Mouse (Mus musculus) cortical plate, adult 2 months (tissue): Measurements from ENCODE around the gene Arhgap15. TPM values are rescaled to one million over a fixed set of nuclear protein-coding genes. Genes with fewer than 3 reads are reported as not detected.
A peak's percentile ranks its signal among the peaks of the same experiment; 100 is the strongest.

Source experiments
- H3K27ac ChIP-seq: fragments of 200-500 bp; 2 replicates; pipeline ENCODE4 v1.5.1; 2012; ENCODE audit warnings: low read length, control low read depth, inconsistent platforms; ENCODE audit not compliant: insufficient read depth
- H3K4me1 ChIP-seq: fragments of 200-500 bp; 2 replicates; pipeline ENCODE4 v1.6.1; 2011; ENCODE audit warnings: low read length; ENCODE audit not compliant: control insufficient read depth, insufficient read depth
- H3K4me3 ChIP-seq: fragments of 200-500 bp; 2 replicates; pipeline ENCODE4 v1.5.1; 2011; ENCODE audit warnings: mild to moderate bottlenecking, low read length, control low read depth; ENCODE audit not compliant: insufficient read depth
- CTCF ChIP-seq: fragments of 200-500 bp; IDR thresholded peaks from 2 replicates; pipeline ENCODE4 v1.5.1; 2011; ENCODE audit warnings: mild to moderate bottlenecking, control low read depth, low read length; ENCODE audit not compliant: insufficient read depth; ENCODE audit errors: extremely low read depth
- POLR2A ChIP-seq: fragments of 200-500 bp; IDR thresholded peaks from 2 replicates; pipeline ENCODE4 v1.6.1; 2011; ENCODE audit warnings: mild to moderate bottlenecking, low read length, control low read depth; ENCODE audit not compliant: insufficient read depth; ENCODE audit errors: extremely low read depth
- polyA plus RNA-seq: library from polyadenylated mRNA; depleted of rRNA; stranded (reverse); fragments of >200 nt; gene quantifications from 2 replicates; pipeline ENCODE4 v1.2.3, GENCODE M21; 2012

Arhgap15 gene
- polyA plus RNA-seq, 1 experiment: 8.9 TPM

- no peak overlapping the region for H3K27ac ChIP-seq
- no peak for TF ChIP-seq POLR2A
- no peak for TF ChIP-seq CTCF
- H3K4me1 ChIP-seq: peaks cover 5% of the 10 kb centered on the region
- H3K4me3 ChIP-seq: no peak overlapping the region
Measured at GRCm38 (mm10) chr2:44380225-44380624, 631.6 kb downstream of the Arhgap15 start.

DNA sequence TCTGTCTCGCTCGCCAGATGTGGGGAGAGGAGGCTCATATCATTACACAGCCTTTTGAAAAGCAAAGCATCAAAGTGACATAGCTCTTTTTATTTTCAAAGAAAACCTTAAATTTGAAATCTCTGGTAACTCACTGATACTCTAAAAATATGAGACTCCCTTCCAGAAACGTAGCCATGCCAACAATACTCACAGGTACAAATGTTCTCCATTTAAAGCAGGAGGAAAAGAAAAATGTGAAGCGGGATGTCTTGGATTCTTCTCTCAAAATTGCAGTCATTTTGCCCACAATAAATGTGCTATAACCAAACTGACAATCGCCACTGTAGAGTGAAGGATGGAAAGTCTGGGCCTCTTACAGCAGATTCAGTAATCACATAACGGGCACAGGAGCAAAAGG is 635.9 kb downstream of the Arhgap15 start:
- TF ChIP-seq CTCF (no peak), POLR2A (no peak)
- peaks cover 5% of the 10 kb centered on the region for H3K4me1 ChIP-seq
- H3K4me3 ChIP-seq: no peak overlapping the region
- peak overlapping the region; percentile 84; the same call in 1 of the 2 replicates for H3K27ac ChIP-seq

- Histone ChIP-seq H3K27ac (no peak overlapping the region), H3K4me1 (peaks cover 3% of the 10 kb centered on the region), H3K4me3 (no peak overlapping the region)
- TF ChIP-seq CTCF: no peak
- TF ChIP-seq POLR2A: no peak
Measured at GRCm38 (mm10) chr2:44389556-44389955, 640.9 kb downstream of the Arhgap15 start.

DNA sequence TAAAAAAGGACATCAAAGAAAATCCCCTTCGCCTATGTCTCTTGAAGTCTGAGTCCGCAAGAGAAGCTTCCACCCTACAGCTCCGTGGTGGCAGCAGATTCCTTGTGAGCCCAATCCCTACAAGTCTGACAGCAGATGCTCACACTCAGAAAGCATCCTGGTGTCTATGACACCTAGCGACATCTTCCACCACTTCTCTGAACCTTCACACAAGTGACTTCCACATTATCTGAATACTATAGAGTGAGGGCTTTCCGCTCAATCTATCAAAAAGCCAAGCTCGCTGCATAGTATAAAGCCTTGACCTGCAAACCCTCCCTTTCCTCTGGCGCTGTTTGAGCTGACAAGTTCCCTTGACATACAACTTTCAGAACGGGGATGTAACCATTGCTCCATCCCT is 645.2 kb downstream of the Arhgap15 start:
- Histone ChIP-seq H3K27ac (no peak overlapping the region), H3K4me3 (no peak overlapping the region), H3K4me1 (no peaks in the 10 kb centered on the region)
- no peak for TF ChIP-seq CTCF
- no peak for TF ChIP-seq POLR2A

DNA sequence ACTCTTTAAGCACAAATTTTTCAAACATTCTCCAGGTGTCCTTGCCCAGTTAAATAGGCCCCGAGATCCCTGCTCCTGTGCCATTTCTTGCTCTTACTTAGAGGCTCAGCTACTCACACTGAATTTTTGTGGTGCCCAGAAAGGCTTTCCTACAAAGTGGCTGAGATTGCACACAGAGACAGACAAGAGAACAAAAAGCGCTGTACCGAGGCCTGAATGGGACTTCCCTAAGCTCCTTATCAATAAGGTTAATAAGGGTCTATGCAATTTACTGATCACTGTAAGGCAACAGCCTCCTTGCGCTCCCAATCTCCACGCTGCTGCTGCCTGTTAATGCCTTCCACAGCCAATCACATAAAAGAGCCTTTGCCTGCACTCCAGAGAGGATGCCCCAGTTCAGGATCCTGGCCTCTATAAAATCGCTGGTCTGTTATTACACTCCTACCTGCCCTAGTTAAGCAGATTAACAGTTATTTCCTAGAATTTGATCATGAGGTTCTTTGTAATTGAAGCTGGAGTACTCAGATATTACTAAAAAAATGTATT is 646.4 kb downstream of the Arhgap15 start:
- Histone ChIP-seq H3K27ac (no peak overlapping the region), H3K4me3 (no peak overlapping the region), H3K4me1 (no peaks in the 10 kb centered on the region)
- no peak for TF ChIP-seq CTCF
- no peak for TF ChIP-seq POLR2A

GRCm38 (mm10) chr2:44395577-44395976 is 647.0 kb downstream of the Arhgap15 start:
- H3K4me3 ChIP-seq: no peak overlapping the region
- TF ChIP-seq POLR2A (no peak), CTCF (no peak)
- no peaks in the 10 kb centered on the region for H3K4me1 ChIP-seq
- no peak overlapping the region for H3K27ac ChIP-seq

DNA sequence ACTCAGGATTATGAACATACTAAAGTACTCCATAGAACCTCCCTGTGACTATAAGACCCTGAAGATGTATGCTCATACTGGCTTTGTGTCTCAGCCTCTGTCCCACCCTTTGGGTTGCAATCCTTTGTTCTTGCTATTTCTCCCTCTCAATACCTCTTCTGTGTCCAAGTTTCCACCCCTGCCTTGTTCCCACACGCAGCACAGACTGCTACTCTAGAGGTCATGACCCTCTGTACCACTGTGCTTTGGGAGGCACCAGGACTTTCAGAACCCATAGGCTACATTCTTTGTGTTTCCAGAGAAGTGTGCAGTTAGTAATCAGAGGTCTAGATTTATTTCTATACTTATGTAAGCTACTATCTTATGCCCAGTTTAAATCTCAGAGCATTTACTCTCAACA is 648.6 kb downstream of the Arhgap15 start:
- no peak overlapping the region for H3K4me3 ChIP-seq
- H3K27ac ChIP-seq: no peak overlapping the region
- no peak for TF ChIP-seq CTCF
- TF ChIP-seq POLR2A: no peak

GRCm38 (mm10) chr2:44397735-44398337 is 649.2 kb downstream of the Arhgap15 start:
- H3K4me3 ChIP-seq: no peak overlapping the region
- no peak for TF ChIP-seq CTCF

More for the DNA sequence above, 648.6 kb downstream of the Arhgap15 start:
- H3K4me1 ChIP-seq: no peaks in the 10 kb centered on the region

DNA sequence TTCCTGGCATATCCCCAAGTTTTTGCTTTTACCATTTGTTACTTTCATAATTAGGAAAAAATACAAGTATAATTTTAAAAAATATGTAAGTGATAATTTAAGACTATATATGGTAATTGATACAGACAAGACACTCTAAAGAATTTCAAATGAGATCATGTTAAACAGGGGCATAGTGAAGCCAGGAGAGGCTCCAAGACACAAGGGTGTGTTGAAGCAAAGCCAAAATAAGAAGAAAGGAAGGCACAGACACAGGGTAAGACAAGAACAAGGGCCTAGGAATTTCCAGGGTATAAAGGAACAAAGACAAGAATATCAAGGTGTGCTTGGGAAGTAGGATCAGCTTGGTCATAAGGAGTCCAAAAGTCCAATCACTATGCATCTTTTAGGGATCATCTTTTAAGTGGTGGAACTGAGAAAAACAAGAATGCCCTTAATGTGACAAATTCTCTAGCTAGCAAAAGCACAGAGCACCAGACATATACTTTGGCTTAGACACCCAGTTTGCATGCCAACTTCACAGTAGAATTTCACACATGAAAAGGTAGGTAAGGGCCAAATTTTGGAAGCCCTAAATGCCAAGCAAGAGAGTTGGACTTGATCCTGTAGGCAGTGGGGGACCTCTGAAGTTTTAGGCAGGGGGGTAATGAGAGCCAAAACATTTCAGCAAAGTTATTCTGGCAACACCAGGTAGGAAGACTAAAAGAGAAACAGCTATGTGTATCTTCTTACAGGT is 650.7 kb downstream of the Arhgap15 start:
- H3K4me3 ChIP-seq: no peak overlapping the region
- no peak overlapping the region for H3K27ac ChIP-seq
- no peaks in the 10 kb centered on the region for H3K4me1 ChIP-seq
- TF ChIP-seq CTCF (no peak), POLR2A (no peak)

More at GRCm38 (mm10) chr2:44397735-44398337, 649.2 kb downstream of the Arhgap15 start:
- H3K27ac ChIP-seq: no peak overlapping the region
- H3K4me1 ChIP-seq: no peaks in the 10 kb centered on the region
